Mouse (Mus musculus): ENCODE results near the gene Cacna1i. TPM values are rescaled to one million over a fixed set of nuclear protein-coding genes. Genes with fewer than 3 reads are reported as not detected.

The Cacna1i gene
- total and polyA plus RNA-seq, 2 experiments from 2014 or later, result not detected

GRCm38 (mm10) chr15:80257602-80258239 is 29.3 kb upstream of the Cacna1i start:
- Histone ChIP-seq H3K4me3 (ENCODE audit: low read depth, low read length) (peak overlapping the region; percentile 79; the same call in 1 of the 2 replicates), H3K27ac (ENCODE audit: low read depth) (peak overlapping the region; percentile 50), H3K9ac (replicated peaks; ENCODE audit: low read depth, low read length) (no peak overlapping the region), H3K36me3 (replicated peaks; ENCODE audit: control insufficient read depth, insufficient read depth, low read length) (peaks cover 34% of the 10 kb centered on the region), H3K4me1 (ENCODE audit: control insufficient read depth, insufficient read depth) (peaks cover 20% of the 10 kb centered on the region; the same call in 1 of the 2 replicates), H3K27me3 (ENCODE audit: control insufficient read depth, insufficient read depth, low read length) (no peaks in the 10 kb centered on the region), H3K9me3 (replicated peaks; ENCODE audit: control insufficient read depth, low read length) (no peaks in the 10 kb centered on the region), H3K4me2 (ENCODE audit: low read depth, low read length) (peak overlapping the region; percentile 95)
- TF ChIP-seq CTCF (IDR thresholded peaks at IDR 0.05; ENCODE audit: low read depth) (no peak), EP300 (IDR thresholded peaks at IDR 0.05; ENCODE audit: low read depth) (no peak)
- 19% methylated on average over 4 of the region's 4 CpGs for WGBS
- DNase-seq (ENCODE audit: low spot score) (no peak), ATAC-seq (ENCODE audit: insufficient read depth, low read depth) (no peak)

GRCm38 (mm10) chr15:80258240-80259170 is 28.5 kb upstream of the Cacna1i start:
- H3K27me3 ChIP-seq (ENCODE audit: control insufficient read depth, insufficient read depth, low read length), result no peaks in the 10 kb centered on the region
- peak overlapping the region; percentile 50 for H3K27ac ChIP-seq (ENCODE audit: low read depth)
- no peak overlapping the region for H3K9ac ChIP-seq (replicated peaks; ENCODE audit: low read depth, low read length)
- ATAC-seq (ENCODE audit: insufficient read depth, low read depth) (no peak), DNase-seq (ENCODE audit: low spot score) (no peak)
- 44% methylated on average over 11 of the region's 11 CpGs for WGBS
- no peak overlapping the region for H3K4me3 ChIP-seq (ENCODE audit: low read depth, low read length)
- H3K9me3 ChIP-seq (replicated peaks; ENCODE audit: control insufficient read depth, low read length), result no peaks in the 10 kb centered on the region
- H3K36me3 ChIP-seq (replicated peaks; ENCODE audit: control insufficient read depth, insufficient read depth, low read length), result peaks cover 34% of the 10 kb centered on the region
- TF ChIP-seq CTCF (IDR thresholded peaks at IDR 0.05; ENCODE audit: low read depth), result no peak
- TF ChIP-seq EP300 (IDR thresholded peaks at IDR 0.05; ENCODE audit: low read depth), result no peak
- H3K4me1 ChIP-seq (ENCODE audit: control insufficient read depth, insufficient read depth), result peaks cover 25% of the 10 kb centered on the region; the same call in 1 of the 2 replicates
- H3K4me2 ChIP-seq (ENCODE audit: low read depth, low read length), result no peak overlapping the region

GRCm38 (mm10) chr15:80259406-80260045 is 27.5 kb upstream of the Cacna1i start:
- Histone ChIP-seq H3K4me3 (ENCODE audit: low read depth, low read length) (no peak overlapping the region), H3K4me1 (ENCODE audit: control insufficient read depth, insufficient read depth) (peaks cover 20% of the 10 kb centered on the region; the same call in 1 of the 2 replicates), H3K27me3 (ENCODE audit: control insufficient read depth, insufficient read depth, low read length) (no peaks in the 10 kb centered on the region), H3K9me3 (replicated peaks; ENCODE audit: control insufficient read depth, low read length) (no peaks in the 10 kb centered on the region), H3K4me2 (ENCODE audit: low read depth, low read length) (no peak overlapping the region), H3K27ac (ENCODE audit: low read depth) (peak overlapping the region; percentile 7), H3K36me3 (replicated peaks; ENCODE audit: control insufficient read depth, insufficient read depth, low read length) (peaks cover 34% of the 10 kb centered on the region), H3K9ac (replicated peaks; ENCODE audit: low read depth, low read length) (no peak overlapping the region)
- TF ChIP-seq EP300 (IDR thresholded peaks at IDR 0.05; ENCODE audit: low read depth), result no peak
- TF ChIP-seq CTCF (IDR thresholded peaks at IDR 0.05; ENCODE audit: low read depth), result no peak
- 67% methylated on average over 8 of the region's 8 CpGs for WGBS
- DNase-seq (ENCODE audit: low spot score) (no peak), ATAC-seq (ENCODE audit: insufficient read depth, low read depth) (no peak)

- TF ChIP-seq CTCF (IDR thresholded peaks at IDR 0.05; ENCODE audit: low read depth) (peak; percentile 97), EP300 (IDR thresholded peaks at IDR 0.05; ENCODE audit: low read depth) (no peak)
These were observed 26.4 kb upstream of the Cacna1i start for GRCm38 (mm10) chr15:80260677-80261076.

GRCm38 (mm10) chr15:80261100-80261499 is 25.9 kb upstream of the Cacna1i start:
- no peak overlapping the region for H3K4me3 ChIP-seq (ENCODE audit: low read depth, low read length)
- peaks cover 33% of the 10 kb centered on the region for H3K36me3 ChIP-seq (replicated peaks; ENCODE audit: control insufficient read depth, insufficient read depth, low read length)
- H3K9me3 ChIP-seq (replicated peaks; ENCODE audit: control insufficient read depth, low read length), result no peaks in the 10 kb centered on the region
- no peak overlapping the region for H3K4me2 ChIP-seq (ENCODE audit: low read depth, low read length)
- TF ChIP-seq CTCF (IDR thresholded peaks at IDR 0.05; ENCODE audit: low read depth), result no peak
- TF ChIP-seq EP300 (IDR thresholded peaks at IDR 0.05; ENCODE audit: low read depth), result no peak
- no peaks in the 10 kb centered on the region for H3K27me3 ChIP-seq (ENCODE audit: control insufficient read depth, insufficient read depth, low read length)
- DNase-seq (ENCODE audit: low spot score) (no peak), ATAC-seq (ENCODE audit: insufficient read depth, low read depth) (no peak)
- H3K4me1 ChIP-seq (ENCODE audit: control insufficient read depth, insufficient read depth), result peaks cover 21% of the 10 kb centered on the region; the same call in 1 of the 2 replicates
- no peak overlapping the region for H3K9ac ChIP-seq (replicated peaks; ENCODE audit: low read depth, low read length)
- 77% methylated on average over 7 of the region's 7 CpGs for WGBS
- no peak overlapping the region for H3K27ac ChIP-seq (ENCODE audit: low read depth)

More at GRCm38 (mm10) chr15:80260677-80261076, 26.4 kb upstream of the Cacna1i start:
- Histone ChIP-seq H3K4me3 (ENCODE audit: low read depth, low read length) (no peak overlapping the region), H3K27ac (ENCODE audit: low read depth) (no peak overlapping the region), H3K9me3 (replicated peaks; ENCODE audit: control insufficient read depth, low read length) (no peaks in the 10 kb centered on the region), H3K9ac (replicated peaks; ENCODE audit: low read depth, low read length) (no peak overlapping the region), H3K27me3 (ENCODE audit: control insufficient read depth, insufficient read depth, low read length) (no peaks in the 10 kb centered on the region), H3K4me1 (ENCODE audit: control insufficient read depth, insufficient read depth) (peaks cover 21% of the 10 kb centered on the region; the same call in 1 of the 2 replicates), H3K4me2 (ENCODE audit: low read depth, low read length) (no peak overlapping the region), H3K36me3 (replicated peaks; ENCODE audit: control insufficient read depth, insufficient read depth, low read length) (peaks cover 34% of the 10 kb centered on the region)
- ATAC-seq (ENCODE audit: insufficient read depth, low read depth), result no peak
- peak; percentile 70 for DNase-seq (ENCODE audit: low spot score)
- 21% methylated on average over 3 of the region's 3 CpGs for WGBS

Data from heart, postnatal 0 days (tissue).